Mouse (Mus musculus) E14TG2a.4 (cell line): ENCODE measurements at regions not wholly inside any gene's neighbourhood (a gene's known extent, or its start where the extent isn't known, plus 50 kb on each side); places are given as distances from the start of the nearest gene placed in this dataset.

Experiments
- CTCF ChIP-seq: conservative IDR thresholded peaks from 2 replicates; pipeline ENCODE4 v1.5.1; 2014; ENCODE audit warnings: low read length
- NANOG ChIP-seq: IDR thresholded peaks from 2 replicates; pipeline ENCODE4 v1.6.1; 2014; ENCODE audit warnings: borderline replicate concordance, low read length, mixed read lengths
- POU5F1 ChIP-seq: IDR thresholded peaks from 2 replicates; pipeline ENCODE4 v1.6.1; 2014; ENCODE audit warnings: low read length, borderline replicate concordance

GRCm38 (mm10) chr15:67783754-67784153 lies 1283.0 kb upstream of the Lrrc6 start:
- TF ChIP-seq CTCF (no peak), NANOG (no peak), POU5F1 (no peak)
